Mouse (Mus musculus): ENCODE measurements around the gene Ifna2. TPM values are rescaled to one million over a fixed set of nuclear protein-coding genes. Genes with fewer than 3 reads are reported as not detected.

Ifna2 gene
- polyA plus RNA-seq (2017; shearing (Covaris generic)) = not detected

DNA sequence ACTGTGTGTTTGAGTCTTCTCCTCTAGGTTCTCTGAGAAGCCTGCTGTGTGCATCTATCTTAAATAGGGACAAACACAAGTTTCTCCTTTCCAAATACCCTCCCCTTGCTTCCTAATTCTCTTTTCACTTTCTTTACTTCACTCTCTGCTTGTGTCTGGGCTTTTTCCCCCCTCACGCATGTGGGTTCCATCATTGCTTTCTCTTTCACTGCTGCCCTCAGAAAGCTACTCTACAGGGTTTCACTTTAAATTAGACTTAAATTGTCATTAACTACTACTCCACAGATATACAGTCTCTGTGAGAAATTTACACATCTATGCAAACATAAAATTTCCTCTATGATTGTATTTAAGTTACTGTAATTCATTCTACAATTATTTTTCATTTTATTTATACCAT lies at the start of gene Ifna2:
Ifna2 (minus strand) TSS at position 101 of the 400 bp plus-strand sequence.

DNA sequence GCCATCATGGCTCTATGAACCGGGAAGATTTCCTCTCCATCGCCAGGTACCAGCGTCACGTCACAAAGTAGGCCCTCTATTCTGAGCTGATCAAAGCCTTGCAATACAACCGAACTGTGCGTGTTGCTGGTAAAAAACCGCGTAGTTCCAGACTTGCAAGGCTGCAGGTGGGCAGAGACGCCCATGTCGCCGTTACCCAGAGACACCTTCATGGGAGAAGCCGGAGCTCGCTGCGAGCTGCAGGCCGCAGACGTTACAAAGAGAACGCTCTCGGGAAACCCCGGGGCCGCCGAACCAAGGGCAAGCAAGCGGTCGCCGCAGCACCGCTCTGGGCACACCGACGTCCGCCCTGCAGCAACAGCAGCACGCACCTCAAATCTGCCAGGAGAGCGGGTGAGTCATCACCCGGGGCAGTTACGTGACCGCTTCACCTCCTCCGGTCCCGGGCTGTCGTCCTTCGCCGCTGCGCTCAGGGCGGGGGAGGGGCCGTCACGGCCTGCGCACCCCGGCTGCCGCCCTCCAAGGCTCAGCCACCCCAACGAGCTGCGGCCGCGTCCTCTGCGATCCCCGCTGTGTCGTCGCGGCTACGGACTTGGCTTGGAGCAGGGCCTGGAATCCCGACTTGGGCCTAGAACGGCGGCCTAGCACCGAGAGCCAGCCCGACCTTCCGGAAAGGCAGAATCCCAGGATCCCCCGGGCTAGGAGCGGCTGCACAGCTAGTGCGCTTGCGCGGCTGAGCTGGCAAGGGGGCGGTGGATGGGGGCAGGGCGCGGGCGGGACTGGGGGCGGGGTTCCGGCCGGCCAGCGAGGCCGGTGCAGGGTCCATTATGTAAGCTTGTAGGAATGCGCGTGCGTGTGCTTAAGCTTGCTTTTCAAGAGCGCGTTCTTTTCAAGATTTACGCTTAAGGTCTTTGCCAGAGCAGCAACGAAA lies 38.3 kb upstream of the Ifna2 start, which contains the start of the genes Gm26566 and Klhl9:
Gm26566 (plus strand) TSS at position 15 of the 931 bp plus-strand sequence.
Klhl9 (minus strand) TSS at position 675 of the 931 bp plus-strand sequence.

GRCm38 (mm10) chr4:88691259-88691658 lies 7.5 kb upstream of the Ifna2 start, which contains the start of gene Ifnab:
Gene Ifnab (minus strand): TSS chr4:88691359.

DNA sequence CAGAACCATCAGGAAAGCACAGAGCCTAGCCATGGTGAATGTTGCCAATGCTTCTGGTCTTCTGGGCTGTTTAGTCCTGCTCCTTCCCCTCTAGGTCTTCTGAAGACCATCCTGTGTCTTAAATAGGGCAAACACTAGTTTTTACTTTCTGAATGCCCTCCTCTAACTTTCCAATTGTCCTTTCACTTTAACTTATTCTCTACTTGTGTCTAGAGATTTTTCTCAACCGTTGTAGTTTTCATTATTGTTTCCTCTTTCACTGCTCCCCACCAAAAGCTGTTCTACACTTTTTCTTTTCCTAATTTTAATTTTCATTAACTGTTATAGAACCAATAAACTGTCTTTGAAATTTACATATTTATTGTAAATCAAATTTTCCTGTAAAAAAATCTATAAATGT lies 6.9 kb downstream of the Ifna2 start, which contains the start of gene Ifna16:
Ifna16 (minus strand) TSS at position 101 of the 400 bp plus-strand sequence.

GRCm38 (mm10) chr4:88644359-88644758 lies 39.4 kb downstream of the Ifna2 start, which contains the start of gene Ifna13:
Gene Ifna13 (minus strand): TSS chr4:88644459.

DNA sequence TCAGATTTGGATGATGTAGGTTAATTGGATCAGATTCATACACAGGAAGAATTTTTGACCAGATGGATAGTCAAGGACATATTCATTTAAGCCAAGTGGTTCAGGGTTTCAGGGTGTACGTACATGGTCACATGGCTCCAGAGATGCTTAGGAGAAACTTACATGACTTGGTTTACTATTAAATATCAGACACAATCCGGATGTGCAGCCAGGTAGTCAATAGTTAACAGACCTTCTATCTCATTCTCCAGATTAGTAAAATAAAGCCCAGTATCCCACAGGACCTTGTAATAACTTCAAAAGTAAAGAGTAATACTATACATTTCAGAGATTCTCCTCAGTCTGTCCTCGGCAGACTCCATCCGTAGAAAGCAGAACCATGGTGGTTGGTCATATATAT lies 49.4 kb downstream of the Ifna2 start, which contains the start of gene C87499:
C87499 (minus strand) TSS at position 101 of the 400 bp plus-strand sequence.

Other genes starting within 250 kb of the Ifna2 start
- under 1 TPM; 0.13 to 0.81 TPM for gene Hacd4, start 245.0 kb downstream of the Ifna2 start, polyA plus RNA-seq (2017; shearing (Covaris generic))
- gene Ifnb1, start 161.1 kb downstream of the Ifna2 start, polyA plus RNA-seq (2017; shearing (Covaris generic)) = not detected
- gene Ifna15, start 125.7 kb downstream of the Ifna2 start, polyA plus RNA-seq (2017; shearing (Covaris generic)) = under 1 TPM in 1 of 2 experiments, not detected in 1; 0.60 TPM
- gene Ifna14, start 112.1 kb downstream of the Ifna2 start, polyA plus RNA-seq (2017; shearing (Covaris generic)) = not detected
- gene Ifna9, start 91.5 kb downstream of the Ifna2 start, polyA plus RNA-seq (2017; shearing (Covaris generic)) = not detected
- not detected for gene Ifna12, start 80.5 kb downstream of the Ifna2 start, polyA plus RNA-seq (2017; shearing (Covaris generic))
- gene C87499, start 49.5 kb downstream of the Ifna2 start, polyA plus RNA-seq (2017; shearing (Covaris generic)) = not detected
- gene Ifna13, start 39.5 kb downstream of the Ifna2 start, polyA plus RNA-seq (2017; shearing (Covaris generic)) = not detected
- gene Ifna16, start 7.0 kb downstream of the Ifna2 start, polyA plus RNA-seq (2017; shearing (Covaris generic)) = not detected
- gene Ifnab, start 7.4 kb upstream of the Ifna2 start, polyA plus RNA-seq (2017; shearing (Covaris generic)) = not detected
- gene Gm26566, start 37.9 kb upstream of the Ifna2 start, polyA plus RNA-seq (2017; shearing (Covaris generic)) = under 1 TPM in 1 of 2 experiments, not detected in 1; 0.48 TPM
- 10 to 100 TPM; 18.8 to 27.9 TPM for gene Klhl9, start 38.6 kb upstream of the Ifna2 start, polyA plus RNA-seq (2017; shearing (Covaris generic))
- gene Gm13271, start 71.0 kb upstream of the Ifna2 start, polyA plus RNA-seq (2017; shearing (Covaris generic)) = not detected
- under 1 TPM; 0.75 to 0.85 TPM for gene Gm13283, start 76.2 kb upstream of the Ifna2 start, polyA plus RNA-seq (2017; shearing (Covaris generic))
- under 1 TPM in 1 of 2 experiments, not detected in 1; 0.19 TPM for gene Gm13290, start 89.9 kb upstream of the Ifna2 start, polyA plus RNA-seq (2017; shearing (Covaris generic))
- not detected for gene Gm13289, start 93.0 kb upstream of the Ifna2 start, polyA plus RNA-seq (2017; shearing (Covaris generic))
- gene Gm13272, start 95.9 kb upstream of the Ifna2 start, polyA plus RNA-seq (2017; shearing (Covaris generic)) = not detected
- under 1 TPM in 1 of 2 experiments, not detected in 1; 0.48 TPM for gene Ifnz, start 98.2 kb upstream of the Ifna2 start, polyA plus RNA-seq (2017; shearing (Covaris generic))
- gene Gm13276, start 101.8 kb upstream of the Ifna2 start, polyA plus RNA-seq (2017; shearing (Covaris generic)) = not detected
- gene Gm13277, start 104.7 kb upstream of the Ifna2 start, polyA plus RNA-seq (2017; shearing (Covaris generic)) = not detected
- not detected for gene Gm13278, start 107.6 kb upstream of the Ifna2 start, polyA plus RNA-seq (2017; shearing (Covaris generic))
- gene Gm13275, start 110.6 kb upstream of the Ifna2 start, polyA plus RNA-seq (2017; shearing (Covaris generic)) = not detected
- gene Gm13279, start 113.5 kb upstream of the Ifna2 start, polyA plus RNA-seq (2017; shearing (Covaris generic)) = not detected
- 1 to 10 TPM in 1 of 2 experiments, under 1 TPM in 1; 0.80 to 1.1 TPM for gene Gm13285, start 115.8 kb upstream of the Ifna2 start, polyA plus RNA-seq (2017; shearing (Covaris generic))
- not detected for gene Gm13287, start 119.3 kb upstream of the Ifna2 start, polyA plus RNA-seq (2017; shearing (Covaris generic))
- gene Gm13288, start 121.6 kb upstream of the Ifna2 start, polyA plus RNA-seq (2017; shearing (Covaris generic)) = under 1 TPM in 1 of 2 experiments, not detected in 1; 0.10 TPM
- gene Ifna7, start 132.3 kb upstream of the Ifna2 start, polyA plus RNA-seq (2017; shearing (Covaris generic)) = not detected
- not detected for gene Ifna11, start 136.0 kb upstream of the Ifna2 start, polyA plus RNA-seq (2017; shearing (Covaris generic))
- gene Ifna6, start 143.5 kb upstream of the Ifna2 start, polyA plus RNA-seq (2017; shearing (Covaris generic)) = not detected
- gene Ifna5, start 151.6 kb upstream of the Ifna2 start, polyA plus RNA-seq (2017; shearing (Covaris generic)) = not detected
- gene Ifna4, start 157.9 kb upstream of the Ifna2 start, polyA plus RNA-seq (2017; shearing (Covaris generic)) = not detected
- not detected for gene Ifna1, start 166.2 kb upstream of the Ifna2 start, polyA plus RNA-seq (2017; shearing (Covaris generic))
- not detected for gene Ifne, start 196.3 kb upstream of the Ifna2 start, polyA plus RNA-seq (2017; shearing (Covaris generic))